Mouse (Mus musculus): Measurements from ENCODE around the gene Prpf8.
"Not testable (repeated sequence)": the region's sequence is repeated elsewhere in the genome, so short reads cannot be mapped to it uniquely, and the experiment has no call there.

The Prpf8 gene

DNA sequence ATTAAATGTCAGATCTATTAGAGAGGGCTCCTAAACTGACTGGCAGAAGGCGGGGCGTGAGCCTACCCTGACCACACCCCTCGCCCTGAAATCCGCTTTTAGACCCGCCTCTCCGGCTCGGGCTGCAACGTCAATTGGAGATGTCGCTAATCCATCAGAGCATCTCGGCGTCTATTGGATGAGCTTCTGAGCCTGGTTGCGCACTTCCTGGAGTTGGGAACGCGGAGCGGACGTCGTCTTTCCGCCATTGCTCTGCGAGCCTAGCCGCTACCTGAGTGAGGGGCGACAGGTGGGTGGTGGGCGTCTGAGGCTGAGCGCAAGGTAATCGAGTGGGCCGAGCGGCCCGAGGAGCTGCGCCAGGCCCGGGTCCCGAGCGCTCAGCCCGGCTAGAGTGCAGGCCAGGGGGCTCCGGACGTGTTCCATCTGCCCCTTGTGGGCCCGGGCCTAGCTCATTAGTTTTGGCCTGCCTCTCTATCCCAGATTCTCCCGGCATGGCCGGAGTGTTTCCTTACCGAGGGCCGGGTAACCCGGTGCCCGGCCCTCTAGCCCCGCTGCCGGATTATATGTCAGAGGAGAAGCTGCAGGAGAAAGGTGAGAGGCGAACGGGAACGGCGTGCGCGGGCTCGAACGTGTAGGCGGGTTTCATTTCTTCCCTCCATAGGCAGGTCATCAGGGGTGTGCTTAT is at the start of gene Prpf8:
Gene Prpf8 (plus strand): TSS at position 216 of the 685 bp plus-strand sequence.
- DNase-seq (ENCODE audit: low read depth, low spot score) = peak; percentile 98

DNA sequence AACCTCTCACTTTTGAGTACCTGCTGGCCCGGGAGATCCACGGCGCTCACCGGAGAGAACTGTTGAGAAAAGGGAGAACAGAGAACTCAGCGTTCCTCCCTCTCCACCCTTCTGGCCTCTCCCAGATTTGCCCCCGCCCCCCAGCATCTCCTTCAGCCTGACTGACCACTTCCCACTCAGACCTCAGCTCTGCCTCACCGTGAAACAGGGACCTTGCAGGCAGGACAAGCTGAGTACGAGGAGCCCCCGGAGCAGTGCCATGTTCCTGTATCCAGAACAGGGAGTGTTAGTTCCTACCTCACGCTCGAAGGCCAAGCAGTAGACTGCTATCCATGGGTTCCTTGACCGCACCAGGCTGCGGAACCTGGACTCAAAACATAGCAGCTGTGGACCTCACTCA is 48.4 kb upstream of the Prpf8 start:
- no peak for DNase-seq (ENCODE audit: low read depth, low spot score)

DNA sequence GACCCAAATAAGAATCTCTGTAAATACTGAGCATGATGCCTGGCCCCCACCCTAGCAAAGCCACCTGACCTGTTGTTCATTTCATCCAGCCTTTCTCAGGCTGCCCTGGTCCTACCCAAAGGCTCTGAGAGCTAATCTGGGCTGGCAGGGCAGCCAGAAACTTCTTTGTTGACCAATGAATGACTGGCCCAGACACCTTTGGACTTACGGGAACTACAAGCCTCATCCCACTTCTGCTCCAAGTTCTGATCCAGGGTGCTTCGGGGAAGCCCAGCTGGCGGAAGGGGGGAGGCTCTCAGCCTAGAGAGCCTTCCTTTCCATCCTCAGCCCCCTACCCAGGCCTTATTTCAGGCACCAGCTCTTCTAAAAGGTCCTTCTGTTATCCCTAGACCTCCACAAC is 47.8 kb upstream of the Prpf8 start:
- DNase-seq (ENCODE audit: low read depth, low spot score) = no peak

DNA sequence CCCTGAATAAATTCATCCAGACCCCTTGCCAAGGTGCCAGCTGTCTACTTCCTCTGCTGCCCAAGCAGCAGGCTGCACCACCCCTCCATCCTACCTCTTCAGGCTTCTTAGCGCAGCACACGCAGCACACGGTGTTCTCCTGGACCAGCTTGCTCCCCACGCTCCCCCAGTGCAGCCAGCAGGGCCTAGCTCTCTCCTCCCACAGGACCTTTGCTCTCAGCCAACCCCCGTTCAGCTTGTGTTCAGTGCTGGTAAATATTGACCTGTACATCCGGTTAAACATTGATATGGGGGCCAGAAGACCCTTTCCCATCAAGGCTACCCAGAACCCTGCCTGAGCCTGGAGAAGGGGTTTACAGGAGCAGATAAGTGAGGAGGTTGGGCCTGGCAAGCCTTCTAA is 47.3 kb upstream of the Prpf8 start, which contains the start of gene Serpinf2:
Gene Serpinf2 (minus strand): TSS at position 229 of the 400 bp plus-strand sequence.
- no peak for DNase-seq (ENCODE audit: low read depth, low spot score)

DNA sequence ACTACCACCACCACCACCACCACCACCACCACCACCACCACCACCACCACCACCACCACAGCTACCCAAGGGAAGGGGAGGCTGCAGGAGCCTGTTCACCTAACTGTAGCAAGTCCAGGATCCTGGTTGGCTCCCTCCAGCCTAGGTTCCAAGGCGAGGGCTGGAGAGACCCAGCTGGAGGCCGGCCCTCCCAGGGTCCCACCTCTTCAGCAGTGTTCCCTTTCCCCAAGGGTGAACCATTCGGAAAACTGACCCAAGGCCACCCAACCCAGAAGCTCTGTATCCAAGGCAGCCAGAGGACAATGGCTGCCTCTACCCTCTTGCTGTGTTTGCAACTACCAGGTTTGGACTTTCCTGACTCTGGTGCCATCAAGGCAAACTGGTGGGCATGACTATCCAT is 46.7 kb upstream of the Prpf8 start:
- no peak for DNase-seq (ENCODE audit: low read depth, low spot score)

DNA sequence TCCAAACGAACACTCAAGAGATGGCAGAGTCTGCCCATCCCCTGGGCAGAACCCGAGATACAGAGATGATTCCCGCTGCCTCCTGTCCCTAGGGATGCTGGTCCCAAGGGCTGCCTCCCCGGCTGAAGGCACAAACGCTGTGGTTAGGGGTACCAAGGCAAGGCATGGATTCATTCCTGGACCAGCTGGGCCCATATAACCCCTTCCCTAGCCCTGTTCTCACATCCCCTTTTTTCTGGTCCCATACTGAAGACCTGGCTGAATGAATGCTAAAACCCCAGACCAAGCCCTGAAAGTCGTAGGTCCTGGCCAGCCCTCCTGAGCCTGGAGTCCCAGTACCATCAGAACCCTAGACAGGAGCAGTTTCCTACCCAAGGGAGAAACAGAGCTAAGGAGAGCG is 45.6 kb upstream of the Prpf8 start:
- DNase-seq (ENCODE audit: low read depth, low spot score) = no peak

DNA sequence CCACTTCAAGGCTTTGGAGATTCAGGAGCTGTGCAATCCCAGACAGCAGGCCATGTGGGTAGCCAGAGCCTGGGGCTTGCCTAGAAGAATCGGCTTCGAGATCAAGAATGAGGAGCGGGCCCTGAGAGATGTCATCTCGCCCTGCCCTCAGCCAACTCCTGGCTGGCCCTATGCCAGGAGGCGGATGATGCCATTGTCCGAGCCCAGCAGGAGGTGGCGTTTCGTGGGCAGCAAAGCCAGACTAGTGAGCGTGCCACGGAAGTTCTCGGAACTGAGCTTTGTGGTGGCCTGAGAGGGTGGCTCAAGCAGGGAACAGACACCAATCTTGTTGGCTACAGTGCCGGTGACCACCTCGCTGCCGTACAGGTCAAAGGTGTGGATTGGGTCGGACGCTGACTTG is 45.0 kb upstream of the Prpf8 start:
- no peak for DNase-seq (ENCODE audit: low read depth, low spot score)

DNA sequence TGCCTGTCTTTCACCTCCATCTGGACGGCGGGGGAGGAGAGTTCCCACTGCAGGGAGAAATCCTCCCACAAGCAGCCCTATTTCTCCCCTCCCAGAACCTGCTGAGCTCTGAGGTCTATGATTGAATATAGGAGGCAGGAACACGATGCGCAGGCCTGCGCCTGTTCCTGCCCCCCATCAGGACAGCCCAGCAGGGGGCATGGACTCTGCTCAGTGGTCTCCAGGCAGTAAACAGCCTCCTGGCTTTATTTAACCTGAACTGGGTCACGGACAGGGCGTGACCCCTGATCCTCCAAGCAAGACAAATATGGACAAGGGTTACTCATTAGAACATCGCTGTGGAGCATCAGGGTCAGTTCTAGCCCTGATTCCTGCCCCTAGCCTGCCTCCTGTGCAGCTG is 42.9 kb upstream of the Prpf8 start:
- peak; percentile 45 for DNase-seq (ENCODE audit: low read depth, low spot score)

DNA sequence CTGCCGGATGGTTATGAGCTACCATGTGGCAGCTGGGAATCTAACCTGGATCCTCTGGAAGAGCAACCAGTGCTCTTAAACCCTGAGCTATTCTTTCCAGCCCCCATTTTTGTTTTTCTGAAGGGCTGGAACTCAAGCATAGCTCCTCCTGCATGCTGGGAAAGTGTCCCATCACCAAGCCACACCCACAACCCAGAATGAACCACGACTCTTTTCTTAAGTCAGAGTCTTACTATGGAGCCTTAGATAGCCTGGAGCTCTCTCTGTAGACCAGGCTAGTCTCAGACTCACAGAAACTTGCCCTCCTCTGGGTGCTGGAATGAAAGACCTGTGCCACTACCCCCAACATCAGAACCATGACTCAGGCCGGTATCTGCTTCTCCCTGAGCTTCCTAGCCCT is 38.0 kb upstream of the Prpf8 start:
- DNase-seq (ENCODE audit: low read depth, low spot score) = no peak

DNA sequence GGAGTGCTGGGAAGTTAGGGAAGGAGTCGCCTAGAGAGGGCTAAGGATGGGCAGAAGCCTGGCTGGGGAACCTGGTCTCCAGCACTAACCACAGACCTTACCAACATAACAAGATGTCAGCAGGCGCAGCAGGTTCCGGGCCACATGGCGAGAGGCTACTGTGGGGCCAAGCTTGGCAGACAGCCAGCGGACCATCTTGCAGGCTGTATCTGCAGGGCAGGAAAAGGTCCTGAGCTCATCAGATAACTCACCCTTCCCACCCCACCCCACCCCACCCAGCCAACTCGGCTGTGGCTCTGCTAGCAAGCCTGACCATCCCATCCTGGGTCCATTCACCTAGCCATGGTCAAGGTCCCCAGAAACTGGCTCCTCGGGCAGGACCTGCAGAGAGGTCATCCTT is 36.9 kb upstream of the Prpf8 start:
- DNase-seq (ENCODE audit: low read depth, low spot score) = no peak

DNA sequence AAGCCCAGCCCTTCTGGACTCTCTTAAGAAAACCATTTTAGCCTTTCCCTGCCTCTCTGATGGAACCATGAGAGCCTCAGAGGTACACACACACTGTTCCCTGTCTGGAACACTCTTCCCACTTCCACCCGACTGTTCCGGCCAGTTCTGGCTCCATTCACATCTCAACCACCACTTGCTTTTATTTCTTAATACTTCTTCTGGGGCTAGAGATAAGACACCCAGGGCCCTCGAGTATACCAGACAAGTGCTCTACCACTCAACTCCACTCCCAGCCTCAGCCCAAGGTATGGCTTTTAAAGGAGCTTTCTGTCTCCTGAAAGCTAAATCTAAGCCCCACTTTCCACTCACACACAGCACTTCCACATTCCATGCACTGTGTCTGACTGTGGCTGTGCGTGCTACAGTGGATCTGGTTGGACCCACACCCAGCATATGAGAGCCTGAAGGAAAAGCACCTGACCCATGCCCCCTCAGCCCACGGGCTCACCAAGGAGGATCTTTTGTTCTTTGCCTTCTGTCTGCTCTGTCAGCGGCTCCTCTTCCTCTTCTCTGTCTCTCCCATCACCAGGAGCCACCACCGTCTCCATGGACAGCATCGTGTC is 36.2 kb upstream of the Prpf8 start:
- DNase-seq (ENCODE audit: low read depth, low spot score) = no peak

DNA sequence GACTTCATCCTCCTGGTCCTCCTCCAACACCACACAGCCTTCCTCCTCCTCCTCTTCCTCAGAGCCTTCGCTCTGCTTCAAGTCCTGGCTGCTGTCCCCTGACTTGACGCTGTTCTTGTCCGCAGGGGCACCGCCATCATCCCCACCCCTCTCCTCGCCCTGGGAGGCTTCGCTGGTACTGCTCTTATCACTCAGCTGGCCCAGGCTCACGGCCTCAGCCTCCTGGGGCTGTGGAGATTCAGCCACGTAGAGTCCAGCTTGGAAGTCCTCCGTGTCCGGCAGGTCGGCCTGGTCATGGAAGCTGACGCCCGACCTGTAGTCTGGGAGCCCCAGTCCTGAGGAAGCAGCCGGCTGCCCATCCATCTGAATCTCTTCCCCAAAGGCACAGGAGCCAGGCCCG is 35.7 kb upstream of the Prpf8 start:
- no peak for DNase-seq (ENCODE audit: low read depth, low spot score)

DNA sequence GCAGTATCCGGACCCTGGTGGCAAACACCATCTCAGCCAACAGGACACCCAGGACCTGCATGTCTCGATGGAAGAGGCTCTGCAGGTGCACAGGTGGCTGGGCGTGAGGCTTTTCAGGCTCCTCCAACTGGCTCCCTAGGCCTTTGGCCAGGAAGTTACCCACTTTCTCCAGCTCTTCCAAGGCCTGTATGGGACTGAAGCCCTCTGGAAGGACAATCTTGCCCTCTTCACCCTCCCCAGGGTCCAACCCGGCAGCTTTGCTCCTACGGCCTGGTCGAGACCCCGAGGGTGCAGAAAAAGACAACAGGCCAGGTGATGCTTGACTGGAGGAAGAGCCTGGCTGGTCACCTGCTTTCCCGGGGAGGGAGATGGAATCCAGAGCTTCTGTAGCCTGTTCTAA is 34.5 kb upstream of the Prpf8 start:
- DNase-seq (ENCODE audit: low read depth, low spot score) = no peak

DNA sequence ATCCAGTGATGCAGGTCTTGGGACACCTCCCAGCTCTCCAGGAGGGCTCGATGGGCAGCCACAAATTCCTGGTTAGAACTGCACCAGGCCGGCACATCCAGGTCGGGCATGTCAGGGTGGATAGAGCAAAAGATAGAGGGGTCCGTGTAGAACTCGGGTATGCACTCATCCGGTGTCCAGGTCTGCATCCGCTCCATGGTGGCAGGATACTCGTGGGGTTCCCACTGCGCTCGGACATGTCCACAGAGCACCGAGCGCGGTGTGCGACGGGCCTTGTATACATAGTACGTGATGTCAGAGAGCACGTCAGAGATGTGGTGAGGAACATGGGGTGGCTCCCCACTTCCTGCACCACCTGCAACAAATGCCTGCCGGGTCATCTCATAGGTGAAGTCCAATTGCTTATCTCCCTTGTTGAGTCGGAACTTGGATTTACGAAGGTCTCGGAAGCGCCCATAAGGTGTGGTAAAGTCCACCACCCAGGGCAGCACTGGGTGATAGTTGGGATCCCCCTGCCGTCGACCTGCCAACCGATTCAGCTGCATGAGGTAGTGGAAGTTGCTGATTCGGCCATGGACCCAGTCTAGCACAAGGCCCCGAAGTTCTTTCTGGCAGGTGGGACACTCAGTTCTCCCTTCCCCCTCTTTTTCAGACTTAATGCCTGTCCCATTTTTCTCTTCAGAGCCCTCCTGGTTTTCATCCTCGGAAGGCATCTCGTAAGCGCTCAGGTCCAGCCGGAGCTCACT is 33.6 kb upstream of the Prpf8 start:
- DNase-seq (ENCODE audit: low read depth, low spot score) = no peak

DNA sequence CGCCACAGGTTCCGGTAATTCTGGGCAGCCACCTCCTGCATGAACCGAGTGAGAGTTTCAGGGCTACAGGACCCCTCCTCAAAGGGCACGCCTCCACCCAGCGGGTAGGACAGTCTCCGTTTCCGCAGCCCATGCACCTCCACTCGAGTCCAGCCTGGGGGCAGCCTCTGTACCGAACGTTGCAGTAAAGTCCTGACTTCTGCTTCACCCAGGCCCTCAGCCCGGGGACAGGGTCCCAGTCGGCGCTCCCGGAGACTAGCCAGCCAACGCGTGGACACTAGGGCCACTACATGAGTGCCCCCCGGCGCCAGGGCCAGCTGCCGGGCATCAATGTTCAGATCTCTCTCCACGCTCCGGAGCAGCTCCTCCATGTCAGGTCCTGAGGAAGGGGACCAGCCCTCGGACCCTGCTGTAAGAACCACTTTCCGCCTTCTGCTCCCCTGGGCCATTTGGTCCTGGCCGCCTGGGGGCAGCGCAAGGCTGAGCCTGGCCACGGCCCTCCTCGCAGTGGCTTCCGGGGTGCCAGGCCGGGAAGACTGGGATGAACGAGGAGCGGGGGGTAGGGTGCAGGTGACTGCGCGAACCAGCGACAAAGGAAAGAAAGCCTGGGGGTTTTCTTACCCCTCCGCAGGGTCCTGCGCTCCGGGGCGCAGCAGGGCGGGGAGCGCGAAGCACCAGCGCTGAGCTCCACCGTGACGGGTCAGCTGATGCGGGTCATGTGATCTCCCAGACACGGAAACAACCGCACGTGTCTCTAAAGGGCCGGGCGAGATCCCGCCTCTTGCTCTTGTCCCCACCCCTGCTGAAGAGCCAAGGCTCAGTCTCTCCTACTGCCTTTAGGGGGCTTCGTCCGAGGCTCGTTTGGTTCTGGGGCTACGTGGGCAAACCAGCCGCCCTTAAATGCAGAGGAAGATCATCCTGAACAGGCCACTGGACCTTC is 32.4 kb upstream of the Prpf8 start, which contains the start of gene Wdr81:
Gene Wdr81 (minus strand): TSS at position 727 of the 940 bp plus-strand sequence.
- DNase-seq (ENCODE audit: low read depth, low spot score) = peak; percentile 94

DNA sequence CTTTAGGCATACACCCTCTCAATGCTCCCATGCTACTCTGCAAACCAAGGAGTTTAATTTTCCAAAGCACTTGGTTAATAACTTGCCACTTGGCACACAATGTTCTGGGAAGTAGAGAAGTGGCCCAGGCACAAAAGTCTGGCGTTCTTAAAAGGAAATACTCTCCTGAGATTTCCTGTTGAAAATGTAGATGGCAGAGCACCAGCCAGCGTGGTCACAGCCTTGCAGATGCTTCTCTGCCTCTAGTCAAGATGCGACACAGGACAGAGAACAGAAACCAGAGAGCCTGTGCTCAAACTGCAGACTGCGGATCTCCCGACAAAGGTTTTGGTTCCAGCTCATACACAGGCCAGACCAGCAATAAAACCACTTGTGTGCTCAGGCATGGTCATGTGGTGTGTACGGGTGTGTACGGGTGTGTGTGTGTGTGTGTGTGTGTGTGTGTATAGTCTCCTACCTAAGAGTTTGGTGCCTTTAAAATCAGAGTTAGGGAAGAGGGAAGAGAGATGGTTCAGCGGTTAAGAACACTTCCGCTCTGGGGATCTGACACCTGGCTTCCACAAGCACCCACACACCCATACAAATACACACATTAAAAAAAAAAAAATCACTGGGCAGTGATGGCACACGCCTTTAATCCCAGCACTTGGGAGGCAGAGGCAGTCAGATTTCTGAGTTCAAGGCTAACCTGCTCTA is 31.4 kb upstream of the Prpf8 start:
- DNase-seq (ENCODE audit: low read depth, low spot score) = no peak

DNA sequence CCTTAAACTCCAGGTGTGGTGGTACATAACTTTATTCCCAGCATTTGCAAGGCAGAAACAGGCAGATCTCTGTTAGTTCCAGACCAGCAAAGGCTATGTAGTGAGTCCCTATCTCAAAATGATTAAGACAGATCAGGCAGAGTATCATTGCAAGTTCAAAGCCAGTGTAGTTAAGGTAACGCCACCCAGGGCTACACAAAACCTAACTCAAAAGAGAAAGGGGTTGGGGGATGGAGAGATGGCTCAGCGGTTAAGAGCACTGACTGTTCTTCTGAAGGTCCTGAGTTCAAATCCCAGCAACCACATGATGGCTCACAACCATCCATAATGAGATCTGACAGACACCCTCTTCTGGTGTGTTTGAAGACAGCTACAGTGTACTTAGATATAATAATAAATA is 30.6 kb upstream of the Prpf8 start:
- not testable (repeated sequence) for DNase-seq (ENCODE audit: low read depth, low spot score)

DNA sequence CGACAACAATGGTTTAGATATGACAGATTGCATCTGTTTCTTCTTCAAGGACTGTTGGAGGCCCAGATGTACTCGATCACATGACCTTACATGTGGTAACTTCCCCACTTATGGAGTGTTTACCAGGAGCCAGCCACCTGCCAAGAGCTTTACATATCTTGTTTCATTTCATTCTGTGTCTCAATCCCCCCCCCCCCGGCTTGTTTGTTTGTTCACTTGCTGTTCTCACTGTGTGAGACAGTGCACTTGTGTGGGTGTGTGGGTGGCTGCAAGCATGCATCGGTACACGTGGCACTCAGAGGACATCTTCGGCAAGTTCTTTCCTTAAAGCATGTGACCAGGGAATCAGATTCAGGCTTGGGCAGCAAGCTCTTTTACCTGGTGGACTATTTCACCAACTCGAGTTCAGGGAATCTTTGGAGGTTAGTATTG is 30.2 kb upstream of the Prpf8 start:
- DNase-seq (ENCODE audit: low read depth, low spot score) = no peak

DNA sequence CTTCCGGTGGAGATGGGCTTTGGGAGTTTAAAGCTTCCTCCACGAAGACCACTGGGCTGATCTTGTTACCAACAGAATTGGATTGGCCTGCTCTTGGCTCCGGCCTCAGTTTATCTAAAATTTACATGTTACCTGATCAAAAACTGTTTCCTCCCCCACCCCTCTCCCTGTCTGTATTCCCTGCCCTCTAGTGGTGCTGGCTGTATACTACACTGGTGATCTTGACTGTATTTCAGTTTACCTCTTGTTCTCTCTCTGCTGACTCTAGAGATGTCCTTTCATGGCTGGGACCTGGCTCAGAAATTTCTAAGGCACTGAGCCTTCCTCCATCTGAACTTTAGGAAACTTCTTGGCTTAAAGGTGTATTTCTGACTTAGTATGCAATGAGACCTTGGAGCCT is 28.4 kb upstream of the Prpf8 start:
- peak; percentile 76 for DNase-seq (ENCODE audit: low read depth, low spot score)

DNA sequence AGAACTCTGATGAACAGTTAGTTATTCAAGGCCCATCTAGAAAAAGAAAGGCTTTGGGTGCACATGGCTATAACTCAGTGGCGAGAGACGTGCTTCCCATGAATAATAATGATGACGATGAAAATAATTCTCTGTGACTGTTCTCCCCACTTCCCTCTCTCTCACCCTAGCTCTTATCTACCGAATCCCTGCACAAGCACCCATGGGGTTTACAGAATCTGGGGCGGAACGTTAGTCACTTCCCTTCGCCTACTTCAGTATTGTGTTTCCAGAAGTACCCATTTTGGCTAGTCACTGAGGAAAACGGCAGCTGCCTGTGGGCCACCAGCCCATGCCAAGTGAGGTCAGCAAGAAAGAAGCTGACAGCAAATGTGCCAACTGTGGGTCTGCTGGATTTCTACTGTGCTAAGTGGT is 28.0 kb upstream of the Prpf8 start:
- DNase-seq (ENCODE audit: low read depth, low spot score) = no peak

DNA sequence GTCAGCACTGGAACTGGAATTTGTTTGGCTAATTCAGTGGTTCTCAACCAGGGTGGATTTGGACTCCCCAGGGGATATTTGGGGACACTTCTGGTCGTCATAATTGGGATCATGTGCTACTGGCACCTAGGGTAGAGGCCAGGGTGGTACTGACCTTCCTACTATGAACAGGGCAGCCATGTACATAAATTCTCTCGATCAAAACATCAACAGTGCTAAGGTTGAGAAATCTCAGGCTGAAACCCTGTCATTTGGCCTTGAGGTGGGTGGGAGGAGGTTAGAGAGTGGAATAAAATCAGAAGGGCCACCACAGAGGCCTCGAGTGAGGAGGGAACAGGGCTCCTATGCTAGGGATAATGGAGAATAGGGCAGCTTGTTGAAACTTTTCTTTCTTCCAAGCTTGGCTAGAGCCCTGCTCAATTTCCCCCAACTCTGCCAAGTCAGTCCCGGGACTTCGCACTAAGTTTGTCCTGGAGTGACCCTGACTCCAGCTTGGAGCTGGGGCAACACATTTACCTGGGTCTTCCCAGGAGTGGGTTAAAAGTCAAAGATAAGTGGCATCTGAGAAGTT is 27.4 kb upstream of the Prpf8 start:
- DNase-seq (ENCODE audit: low read depth, low spot score) = no peak
